Mouse (Mus musculus) induced T-regulatory cell, adult 2 months (primary cell): Measurements from ENCODE around the gene Crcp.
A peak's percentile ranks its signal among the peaks of the same experiment; 100 is the strongest.

Experiments
- DNase-seq: peaks from one replicate; pipeline ENCODE4 v3.0.0-alpha.2; 2012; ENCODE audit warnings: low read depth

Crcp gene

DNA sequence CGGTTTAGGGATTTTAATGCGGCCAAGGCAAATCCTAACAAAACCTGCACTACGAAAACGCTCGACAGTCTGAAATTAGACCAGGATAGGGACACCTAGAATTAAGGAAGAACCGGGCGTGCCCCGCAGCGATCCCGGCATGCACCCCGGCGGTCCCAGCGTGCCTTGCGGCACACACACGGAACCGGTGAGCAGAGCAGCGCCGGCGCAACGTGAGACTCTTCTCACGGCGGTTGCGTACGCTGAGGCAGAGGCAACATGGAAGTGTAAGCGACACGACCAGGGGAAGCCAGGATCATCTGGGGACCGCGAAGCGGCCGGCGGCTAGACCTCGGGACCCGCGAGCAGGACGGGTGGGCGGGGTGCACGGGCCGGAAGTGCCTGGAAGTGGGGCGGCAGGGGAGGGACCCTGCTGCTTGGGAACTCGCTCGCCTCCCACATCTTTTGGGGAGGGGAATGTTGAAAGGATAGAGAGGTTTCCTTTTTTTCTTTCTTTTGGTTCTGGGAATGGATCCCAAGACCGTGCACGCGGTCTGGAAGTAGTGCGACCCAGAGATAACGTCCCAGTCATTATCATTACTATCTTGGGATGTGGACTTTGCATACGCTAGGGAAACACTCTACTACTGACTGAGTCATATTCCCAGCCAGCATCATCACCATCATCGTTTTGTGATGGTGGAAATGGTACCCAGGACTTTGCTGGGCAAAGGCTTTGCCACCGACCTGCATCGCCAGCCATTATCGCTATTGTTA is at the start of gene Crcp, which contains the start of gene Asl:
Gene Crcp, plus strand, starts transcription at position 149 of the 756 bp plus-strand sequence.
Gene Asl, minus strand, starts transcription at position 106 of the 756 bp plus-strand sequence.
- peak; percentile 87 for DNase-seq

DNA sequence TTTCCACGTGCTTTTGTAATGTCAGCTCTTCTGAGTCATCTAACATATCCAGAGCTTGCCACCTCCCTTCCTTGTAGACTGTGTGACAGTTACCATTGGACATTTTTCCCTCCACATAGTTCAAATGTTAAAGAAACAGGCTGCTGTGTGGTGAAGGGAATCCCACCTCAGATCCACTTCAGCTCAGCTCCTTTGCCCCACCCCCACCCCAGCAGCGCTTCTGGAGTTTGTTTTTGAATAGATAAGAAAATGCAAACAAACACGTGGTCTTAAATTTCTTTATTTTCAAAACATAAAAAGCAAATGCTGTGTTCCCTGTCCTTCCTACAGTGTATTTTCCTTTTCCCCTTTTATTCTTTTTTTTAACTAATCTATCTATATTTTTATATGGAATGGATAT is 48.9 kb upstream of the Crcp start:
- DNase-seq = no peak

DNA sequence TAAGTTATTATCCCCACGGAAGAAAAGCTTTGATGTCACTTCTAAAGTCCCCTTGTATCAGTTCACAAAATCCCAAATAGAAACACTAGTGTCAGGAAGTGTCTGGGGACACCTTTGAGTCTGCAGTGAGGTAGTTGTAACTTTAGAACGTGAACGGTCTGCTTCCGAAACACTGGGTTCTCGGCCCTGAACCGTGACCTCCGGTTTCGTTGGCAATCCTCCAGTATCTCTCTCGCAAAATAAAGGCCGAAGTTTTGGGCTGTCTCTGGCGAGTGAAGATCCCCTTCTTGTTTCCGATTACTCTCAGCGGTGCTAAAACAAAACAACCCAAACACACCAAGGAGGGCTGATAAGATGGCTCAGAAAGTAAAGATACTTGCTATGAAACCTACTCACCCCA is 39.7 kb upstream of the Crcp start:
- no peak for DNase-seq

DNA sequence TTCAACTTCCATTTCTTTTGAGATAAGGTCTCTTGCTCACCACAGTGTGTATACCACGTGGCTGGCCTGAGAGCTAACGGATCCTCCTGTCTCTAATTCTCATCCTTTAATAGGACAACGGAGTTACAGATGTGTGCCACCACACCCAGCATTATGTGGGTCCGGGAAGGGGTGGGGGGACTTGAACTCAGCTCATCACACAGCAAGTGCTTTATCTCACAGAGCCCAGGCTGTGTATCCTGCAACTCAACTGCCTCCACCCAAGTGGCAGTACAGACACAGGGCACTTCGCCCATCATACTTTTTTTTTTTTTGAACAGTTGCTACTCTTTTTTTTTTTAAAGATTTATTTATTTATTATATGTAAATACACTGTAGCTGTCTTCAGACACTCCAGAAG is 37.2 kb upstream of the Crcp start:
- DNase-seq = no peak

DNA sequence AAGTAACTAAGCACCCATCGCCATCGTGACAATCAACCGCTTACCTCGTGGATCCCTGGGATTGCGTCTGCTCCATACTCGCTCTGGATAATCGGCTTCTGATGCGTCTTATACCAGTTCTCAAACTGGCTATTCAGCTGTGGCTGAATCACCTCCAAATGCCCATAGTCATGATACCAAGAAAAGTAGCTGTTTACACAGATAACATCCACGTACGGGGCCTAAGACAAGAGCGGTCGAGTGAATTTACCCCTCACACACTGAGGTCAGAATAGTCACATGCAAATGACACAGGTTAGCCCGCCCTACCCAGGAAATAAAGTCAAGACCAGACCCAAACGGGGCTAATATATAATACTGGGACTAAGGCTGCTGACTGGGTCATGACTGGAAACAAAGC is 35.7 kb upstream of the Crcp start:
- DNase-seq = no peak

DNA sequence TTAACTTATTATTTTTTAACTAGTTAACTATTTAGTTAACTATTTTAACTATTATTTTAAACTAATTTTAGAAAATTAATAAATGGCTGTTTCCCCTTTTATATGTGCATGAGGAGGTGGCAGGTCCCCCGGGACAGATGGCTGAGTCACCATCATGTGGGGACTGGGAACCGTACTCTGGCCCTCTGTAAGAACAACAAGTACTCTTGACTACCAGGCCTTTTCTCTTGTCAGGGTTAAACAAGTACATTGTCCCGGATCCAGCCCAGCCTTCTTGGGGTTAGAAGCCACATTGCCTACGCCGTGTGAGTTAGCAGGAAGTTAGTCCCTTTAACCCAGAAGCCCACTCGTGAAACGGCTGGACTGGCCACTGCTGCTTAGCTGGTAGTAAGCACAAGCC is 34.1 kb upstream of the Crcp start:
- DNase-seq = no peak

DNA sequence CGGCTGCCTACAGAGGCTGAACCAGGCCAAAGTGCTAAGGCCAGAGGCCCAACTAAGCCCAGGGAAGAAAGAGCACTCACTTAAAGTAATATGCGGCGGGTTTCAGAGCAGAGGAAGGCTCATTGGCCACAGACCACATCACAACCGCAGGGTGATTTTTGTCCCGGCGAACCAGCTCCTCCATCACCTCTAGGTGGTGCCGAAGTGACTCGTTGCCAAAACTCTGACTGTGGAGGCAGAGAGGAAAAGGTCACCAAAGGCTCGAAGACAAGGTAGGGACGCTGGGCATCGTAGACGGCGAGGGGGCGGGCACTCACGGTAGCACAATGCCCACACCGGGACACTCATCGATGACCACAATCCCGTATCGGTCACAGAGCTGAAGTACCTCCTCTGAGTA is 31.4 kb upstream of the Crcp start:
- no peak for DNase-seq

DNA sequence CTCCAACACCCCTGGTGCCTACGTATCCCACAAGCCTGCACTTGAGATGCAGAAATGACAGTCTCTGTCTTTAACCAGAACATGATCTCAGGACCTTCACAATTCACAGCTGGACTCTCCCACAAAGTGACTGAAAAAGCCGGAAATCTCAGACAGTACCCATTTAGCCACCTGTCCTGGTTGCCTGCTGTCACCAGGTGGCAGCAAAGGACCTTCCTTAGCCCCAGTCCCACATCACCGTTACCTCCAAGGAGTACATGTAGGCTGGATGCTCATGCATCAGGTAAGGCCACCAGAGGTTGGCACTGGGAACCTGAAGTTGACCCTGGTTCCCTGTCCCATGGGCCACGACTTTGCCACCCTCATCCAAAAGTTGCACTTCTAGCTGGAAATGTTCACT is 30.0 kb upstream of the Crcp start:
- DNase-seq = peak; percentile 85

DNA sequence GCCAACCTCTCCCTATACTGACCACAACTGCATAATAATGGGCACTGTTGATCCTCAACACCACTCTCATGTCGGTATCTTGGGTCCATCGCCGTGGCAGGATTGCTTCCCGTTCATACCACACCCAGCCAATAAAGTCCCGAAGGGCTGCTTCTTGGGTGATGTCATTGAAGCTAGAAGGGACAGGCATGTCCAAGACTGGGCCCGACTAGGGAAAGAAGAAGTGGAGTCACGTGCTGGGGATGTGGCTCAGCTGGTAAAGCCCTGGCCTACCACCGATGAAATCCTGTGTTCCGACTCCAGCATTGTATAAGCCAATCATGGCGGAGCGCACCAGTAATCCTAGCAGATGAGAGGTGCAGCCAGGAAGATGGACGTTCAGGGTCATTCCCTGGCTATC is 28.4 kb upstream of the Crcp start:
- no peak for DNase-seq

DNA sequence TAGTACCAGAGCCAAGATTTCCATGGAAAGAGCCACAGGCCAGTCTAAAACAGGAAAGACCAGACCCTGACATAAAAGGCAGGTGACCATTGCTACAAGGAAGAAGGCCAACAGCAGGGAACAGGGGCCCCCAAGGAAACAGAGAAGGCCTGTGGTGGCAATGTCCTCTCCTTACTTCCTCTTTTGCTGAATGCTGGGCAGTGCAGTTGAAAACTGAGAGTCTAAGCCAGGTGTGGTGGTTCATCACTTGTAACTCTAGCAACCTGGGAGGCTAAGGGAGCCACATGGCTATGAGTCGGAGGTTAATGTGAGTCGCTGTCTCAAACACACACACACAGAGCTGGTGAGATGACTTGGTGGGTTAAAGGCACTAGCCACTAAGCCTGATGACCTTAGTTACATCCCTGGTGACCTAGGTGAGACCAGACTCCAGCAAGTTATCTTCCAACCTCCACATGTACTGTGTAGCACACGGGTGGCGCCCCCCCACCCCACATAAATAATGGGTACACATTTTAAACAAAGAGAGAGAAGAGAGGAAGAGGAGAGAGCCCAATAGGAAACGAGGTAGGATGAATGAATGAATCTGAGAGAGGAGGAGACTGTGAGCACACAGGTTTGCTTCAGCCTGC is 27.6 kb upstream of the Crcp start:
- DNase-seq = peak; percentile 27

DNA sequence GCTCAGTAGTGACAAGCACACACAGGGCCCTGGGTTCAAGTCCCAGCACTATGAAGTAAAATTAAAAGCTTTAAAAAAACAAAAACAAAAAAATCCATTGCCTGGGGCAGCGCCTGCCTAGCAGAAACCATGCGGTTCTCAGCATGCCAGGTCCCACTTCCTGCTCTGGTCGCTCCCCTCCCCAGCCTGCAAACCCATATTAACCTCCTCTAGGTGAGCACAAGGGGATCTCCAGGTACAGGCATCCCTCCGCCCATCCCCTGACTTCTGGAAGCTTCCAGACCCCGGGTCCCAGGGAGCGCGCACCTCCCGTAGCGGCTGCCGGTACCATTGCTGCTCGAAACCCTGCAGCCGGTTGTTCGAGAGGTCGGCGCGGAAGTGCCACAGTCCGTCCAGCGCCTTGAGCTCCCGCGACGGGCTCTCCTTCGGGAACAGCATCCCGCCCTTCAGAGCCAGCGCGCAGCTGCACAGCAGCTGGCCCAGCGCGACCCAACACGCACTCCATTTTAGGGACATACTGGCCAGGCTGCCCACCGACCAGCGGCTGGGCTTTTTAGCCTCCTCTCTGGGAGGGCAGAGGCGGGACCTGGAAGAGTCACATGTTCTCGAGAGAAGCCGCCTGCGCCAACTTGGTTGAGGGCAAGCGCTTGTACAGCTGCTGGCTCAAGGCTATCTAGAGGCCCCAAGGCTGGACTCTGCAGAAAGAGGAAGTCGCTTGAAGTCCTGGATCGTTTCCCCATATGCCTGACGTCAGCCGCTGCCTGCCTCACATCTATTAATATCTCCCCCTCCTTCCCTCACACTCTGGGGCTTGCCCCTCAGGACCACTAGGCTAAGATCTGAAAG is 26.6 kb upstream of the Crcp start, which contains the start of gene Gusb:
Gene Gusb, minus strand, starts transcription at position 749 of the 846 bp plus-strand sequence.
- peak; percentile 76 for DNase-seq

DNA sequence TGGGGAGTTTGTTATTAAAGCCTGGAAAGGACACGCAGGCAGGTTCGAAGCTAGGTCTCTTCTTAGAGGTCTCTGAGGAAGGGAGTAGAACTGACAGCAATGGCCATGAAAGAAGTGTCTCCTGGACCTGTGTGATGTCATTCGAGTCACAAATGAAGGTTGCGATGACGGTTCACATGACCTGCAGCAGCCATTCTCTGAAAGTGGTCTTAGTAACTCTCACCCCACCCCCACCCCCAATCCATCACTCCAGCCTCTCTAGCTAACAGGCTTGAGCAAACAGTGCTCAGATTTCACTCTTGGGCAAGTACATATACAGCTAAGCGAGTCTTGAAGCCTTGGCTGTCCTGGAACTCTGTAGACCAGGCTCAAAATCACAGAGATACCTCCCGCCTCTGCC is 25.9 kb upstream of the Crcp start:
- DNase-seq = no peak

DNA sequence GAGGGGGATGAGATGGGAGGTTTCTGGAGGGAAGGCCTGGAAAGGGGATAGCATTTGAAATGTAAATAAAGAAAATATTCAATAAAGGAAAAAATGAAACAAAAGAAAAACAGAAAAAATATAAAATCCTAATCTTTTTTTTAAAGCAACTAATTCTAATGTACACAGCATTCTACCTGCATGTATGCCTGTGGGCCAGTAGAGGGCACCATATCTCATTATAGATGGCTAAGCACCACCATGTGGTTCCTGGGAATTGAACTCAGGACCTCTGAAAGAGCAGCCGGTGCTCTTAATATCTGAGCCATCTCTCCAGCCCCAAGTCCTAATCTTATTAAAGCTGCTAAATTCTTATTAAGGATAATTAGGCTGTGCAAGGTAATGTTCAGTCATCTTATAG is 21.7 kb upstream of the Crcp start:
- DNase-seq = peak; percentile 66

DNA sequence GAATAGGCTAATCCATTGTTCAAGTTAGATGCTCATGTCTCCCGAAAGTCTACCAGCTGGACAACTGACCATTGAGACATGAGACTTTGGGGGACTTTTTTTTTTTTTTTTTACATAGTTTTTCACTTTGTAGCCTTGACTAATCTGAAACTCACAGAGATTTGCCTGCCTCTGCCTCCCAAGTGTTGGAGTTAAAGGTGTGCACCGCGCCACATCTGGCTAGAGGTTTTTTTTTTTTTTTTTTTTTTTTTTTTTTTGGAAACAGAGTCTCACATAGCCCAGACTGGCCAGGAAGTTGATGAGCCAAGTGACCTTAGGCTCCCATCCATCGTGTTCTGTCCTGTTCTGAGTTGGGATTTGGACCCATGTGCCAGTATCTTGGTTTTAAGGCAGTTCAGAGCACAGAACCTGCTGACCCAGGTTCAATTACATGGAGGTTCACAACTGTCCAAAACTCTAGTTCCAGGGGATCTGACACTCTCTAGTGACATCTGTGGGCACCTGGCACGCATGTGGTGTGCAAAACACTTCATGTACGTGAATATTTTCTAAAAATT is 21.0 kb upstream of the Crcp start:
- no peak for DNase-seq

DNA sequence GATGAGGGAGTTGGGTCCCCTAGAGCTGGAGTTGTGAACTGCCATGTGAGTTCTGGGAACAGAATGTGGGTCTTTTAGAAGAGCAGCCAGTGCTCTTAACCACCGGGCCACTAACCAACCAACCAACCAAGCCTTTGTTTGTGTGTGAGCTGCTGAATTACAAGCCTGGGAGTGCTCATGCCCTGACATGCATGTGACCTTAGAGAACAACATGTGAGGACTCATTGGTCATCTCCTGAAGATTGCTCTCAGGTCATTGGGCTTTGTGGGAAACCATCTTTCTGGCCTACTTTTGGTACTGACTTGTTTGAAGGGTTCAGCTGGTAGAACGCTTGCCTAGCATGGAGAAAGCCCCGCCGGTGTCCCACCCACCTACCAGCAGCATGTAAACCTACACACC is 19.3 kb upstream of the Crcp start:
- no peak for DNase-seq

DNA sequence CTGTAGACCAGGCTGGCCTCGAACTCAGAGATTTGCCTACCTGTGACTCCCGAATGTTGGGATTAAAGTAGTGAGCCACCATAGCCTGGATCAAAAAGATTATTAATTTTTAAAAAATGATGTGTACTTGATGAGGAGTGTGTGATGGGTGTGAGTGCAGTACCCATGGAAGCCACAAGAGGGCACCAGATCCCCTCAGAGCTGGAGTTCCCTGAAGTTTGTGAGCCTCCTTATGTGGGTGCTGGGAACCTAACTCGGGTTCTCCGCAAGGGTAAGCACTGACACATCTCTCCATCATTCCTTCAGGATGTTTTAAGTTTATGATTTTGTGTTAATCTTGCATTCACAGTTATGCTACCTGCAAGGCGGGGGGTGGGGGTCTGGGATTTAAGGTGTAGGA is 18.1 kb upstream of the Crcp start:
- DNase-seq = peak; percentile 51

DNA sequence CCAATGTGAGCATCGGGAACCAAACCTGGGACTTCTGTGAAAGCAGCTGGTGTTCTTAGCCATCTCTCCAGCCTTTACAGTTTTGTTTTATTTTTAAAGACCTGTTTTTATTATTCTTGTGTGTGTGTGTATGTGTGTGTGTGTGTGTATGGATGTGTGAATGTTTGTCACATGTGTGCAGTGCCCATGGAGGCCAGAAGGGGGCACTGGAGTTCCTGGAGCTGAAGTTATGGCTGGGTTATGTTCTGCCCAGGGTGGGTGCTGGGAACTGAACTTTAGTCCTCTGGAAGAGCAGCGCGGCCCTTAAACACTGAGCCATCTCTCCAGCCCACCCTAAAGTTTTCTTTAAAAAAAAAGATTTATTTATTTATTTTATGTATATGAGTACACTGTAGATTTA is 14.0 kb upstream of the Crcp start:
- DNase-seq = no peak

DNA sequence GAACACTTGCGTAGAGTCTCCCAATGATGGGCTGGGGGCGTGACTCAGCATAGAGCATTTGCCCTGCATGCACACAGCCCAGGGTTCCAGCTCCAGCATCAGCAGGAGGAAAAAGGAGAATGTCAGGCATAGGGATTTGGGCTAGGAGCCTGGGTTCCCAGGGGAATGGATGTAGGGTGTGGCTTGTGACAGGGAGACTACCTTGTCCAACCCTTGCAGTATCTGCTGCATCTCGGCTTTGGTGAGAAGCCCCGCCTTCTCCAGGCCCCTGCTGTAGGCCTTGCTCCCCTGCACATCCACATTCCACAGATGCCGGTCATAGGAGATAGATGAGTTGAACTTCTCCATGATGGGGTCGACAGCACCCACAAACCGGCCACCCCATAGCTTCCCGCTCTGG is 9.6 kb upstream of the Crcp start:
- DNase-seq = no peak

DNA sequence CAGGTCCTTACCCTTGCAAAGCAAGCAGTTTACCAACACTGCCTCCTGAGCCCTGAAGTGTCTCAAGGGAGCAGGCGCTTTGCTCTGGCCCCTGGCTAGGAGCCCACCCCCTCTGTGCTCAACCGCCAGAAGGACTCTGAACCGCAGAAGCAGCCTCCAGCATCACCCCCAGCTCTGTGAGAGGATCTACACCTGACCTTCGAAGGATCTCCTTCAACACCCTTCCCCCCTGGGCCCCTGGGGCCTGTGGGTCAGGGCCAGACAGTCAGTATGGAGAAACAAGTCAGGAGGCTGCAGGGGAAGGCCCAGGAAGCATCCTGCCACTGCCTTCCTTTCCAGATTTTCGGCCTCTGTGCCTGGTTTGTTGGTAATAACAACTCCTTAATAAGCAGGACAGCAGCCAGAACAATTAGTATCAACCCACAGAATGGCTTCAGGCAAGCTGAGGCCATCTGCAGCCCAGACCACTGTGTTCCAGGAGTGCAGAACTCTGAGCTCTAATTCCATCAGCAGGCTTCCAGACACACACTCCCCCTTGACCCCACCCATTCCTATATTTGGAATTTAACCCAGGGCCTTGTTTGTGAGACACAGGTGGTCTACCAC is 7.6 kb upstream of the Crcp start:
- DNase-seq = no peak

DNA sequence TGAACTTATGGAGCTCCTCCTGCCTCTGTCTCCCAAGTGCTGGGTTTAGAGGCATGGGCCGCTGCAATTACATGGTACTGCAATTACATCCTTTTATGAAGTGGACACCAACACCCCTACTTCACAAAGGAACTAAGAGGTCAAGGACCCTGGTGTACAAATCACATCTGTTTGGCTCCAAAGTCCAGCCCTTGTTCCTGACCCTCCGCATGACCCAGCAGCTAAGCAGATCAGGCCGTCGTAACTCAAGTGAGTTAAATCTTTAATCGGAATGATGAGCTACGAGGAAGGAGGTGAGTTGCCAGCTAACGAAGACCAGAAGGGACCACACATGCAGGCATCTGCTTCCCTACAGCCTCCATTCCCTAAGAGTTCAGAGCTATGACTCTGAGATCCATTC is 6.7 kb upstream of the Crcp start:
- no peak for DNase-seq

DNA sequence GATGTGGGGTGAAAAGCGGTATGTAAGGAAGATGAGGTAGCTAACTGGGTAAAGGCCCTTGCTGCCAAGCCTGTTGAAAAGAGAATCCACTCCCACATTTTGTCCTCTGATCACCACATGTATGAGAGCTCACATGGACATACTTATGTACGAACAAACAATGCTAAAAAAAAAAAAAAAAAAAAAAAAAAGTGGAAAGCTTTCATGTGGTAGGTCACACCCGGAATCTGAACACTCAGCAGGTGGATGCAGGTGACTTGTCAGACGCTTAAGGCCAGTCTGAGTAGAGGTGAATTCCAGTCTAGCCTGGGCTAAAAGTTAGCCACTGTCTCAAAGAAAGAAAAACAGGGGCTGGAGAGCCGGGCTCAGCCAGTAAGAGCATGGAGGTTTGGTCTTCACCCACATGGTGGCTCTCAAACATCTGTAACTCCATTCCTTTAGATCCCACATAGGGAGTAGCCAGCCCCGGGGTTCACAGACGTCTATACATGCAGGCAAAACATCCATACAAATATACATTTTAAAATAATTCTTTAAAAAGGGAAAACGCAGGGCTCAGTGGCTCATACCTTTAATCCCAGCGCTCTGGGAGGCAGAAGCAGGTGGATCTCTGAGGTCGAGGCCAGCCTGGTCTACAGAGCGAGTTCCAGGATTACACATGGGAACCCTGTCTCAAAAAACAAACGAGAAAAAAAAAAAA is 5.9 kb upstream of the Crcp start:
- DNase-seq = no peak
